Mouse (Mus musculus) thymus, adult 2 months (tissue): Measurements from ENCODE around the gene Aktip. TPM values are rescaled to one million over a fixed set of nuclear protein-coding genes. Genes with fewer than 3 reads are reported as not detected.

Experiments
- DNase-seq: peaks from one replicate; pipeline ENCODE4 v3.0.0; 2021
- H3K27ac ChIP-seq: fragments of 200-500 bp; 2 replicates; pipeline ENCODE4 v1.5.1; 2012; ENCODE audit warnings: low read length, control low read depth; ENCODE audit not compliant: control insufficient read depth, insufficient read depth
- H3K27me3 ChIP-seq: fragments of 200-500 bp; 2 replicates; pipeline ENCODE4 v1.6.1; 2012; ENCODE audit warnings: mild to moderate bottlenecking, low read length, moderate library complexity, mixed read lengths; ENCODE audit not compliant: control insufficient read depth, insufficient read depth
- H3K36me3 ChIP-seq: fragments of 200-500 bp; 2 replicates; pipeline ENCODE4 v1.6.1; 2012; ENCODE audit warnings: mild to moderate bottlenecking, low read length, moderate library complexity; ENCODE audit not compliant: control insufficient read depth, insufficient read depth
- H3K4me1 ChIP-seq: fragments of 200-500 bp; replicated peaks from 2 replicates; pipeline ENCODE4 v1.6.1; 2012; ENCODE audit warnings: low read length; ENCODE audit not compliant: control insufficient read depth, insufficient read depth
- H3K4me3 ChIP-seq: fragments of 200-500 bp; 2 replicates; pipeline ENCODE4 v1.5.1; 2012; ENCODE audit warnings: mild to moderate bottlenecking, low read length, control low read depth, moderate library complexity; ENCODE audit not compliant: control insufficient read depth, insufficient read depth
- CTCF ChIP-seq: fragments of 200-500 bp; IDR thresholded peaks from 2 replicates; pipeline ENCODE4 v1.5.1; 2012; ENCODE audit warnings: mild to moderate bottlenecking, control low read depth, low read length, moderate library complexity, borderline replicate concordance; ENCODE audit not compliant: control insufficient read depth, poor library complexity, insufficient read depth; ENCODE audit errors: extremely low read depth
- POLR2A ChIP-seq: fragments of 200-500 bp; IDR thresholded peaks from 2 replicates; pipeline ENCODE4 v1.6.1; 2012; ENCODE audit warnings: mild to moderate bottlenecking, low read length, control low read depth, moderate library complexity; ENCODE audit not compliant: control insufficient read depth, poor library complexity, insufficient read depth; ENCODE audit errors: extremely low read depth
- WGBS: fragments of 180-500 bp; shearing (Covaris S2); methylation state at CpG from one replicate; pipeline ENCODE4 v1.1.7; 2018; 5-methylcytosine and 5-hydroxymethylcytosine counted together
- polyA plus RNA-seq: library from polyadenylated mRNA; depleted of rRNA; stranded (reverse); fragments of >200 nt; gene quantifications from 2 replicates; pipeline ENCODE4 v1.2.3, GENCODE M21; 2012; rRNA removed

Aktip gene
- polyA plus RNA-seq, 1 experiment, result 25.0 TPM

- Histone ChIP-seq H3K4me3 (peak overlapping the region; percentile 93), H3K4me1 (peaks cover 17% of the 10 kb centered on the region), H3K27me3 (no peaks in the 10 kb centered on the region), H3K36me3 (peaks cover 1% of the 10 kb centered on the region; the same call in 1 of the 2 replicates), H3K27ac (peak overlapping the region; percentile 89)
- TF ChIP-seq POLR2A (peak; percentile 58; the same call in 1 of the 2 replicates), CTCF (no peak)
- peak; percentile 80 for DNase-seq
- WGBS, result under 1% methylated on average over 34 of the region's 34 CpGs
These were observed 129.4 kb downstream of the Aktip start for GRCm38 (mm10) chr8:91070275-91070859.

GRCm38 (mm10) chr8:91069834-91070233 lies 129.9 kb downstream of the Aktip start, which contains the start of gene Rbl2:
Rbl2 (plus strand) TSS chr8:91070057.
- under 1% methylated on average over 25 of the region's 25 CpGs for WGBS
- peak; percentile 98 for DNase-seq

GRCm38 (mm10) chr8:91069407-91069806 lies 130.4 kb downstream of the Aktip start:
- DNase-seq, result peak; percentile 27
- no peak for TF ChIP-seq CTCF
- no peak for TF ChIP-seq POLR2A
- Histone ChIP-seq H3K27me3 (no peaks in the 10 kb centered on the region), H3K27ac (no peak overlapping the region), H3K4me3 (no peak overlapping the region), H3K36me3 (no peaks in the 10 kb centered on the region), H3K4me1 (peaks cover 17% of the 10 kb centered on the region)
- 30% methylated on average over 10 of the region's 10 CpGs for WGBS

More at GRCm38 (mm10) chr8:91069834-91070233, 129.9 kb downstream of the Aktip start, which contains the start of gene Rbl2:
- Histone ChIP-seq H3K4me1 (peaks cover 17% of the 10 kb centered on the region), H3K4me3 (peak within 1 kb of the TSS; percentile 93), H3K27me3 (no peaks in the 10 kb centered on the region), H3K27ac (peak within 1 kb of the TSS; percentile 89), H3K36me3 (no peaks in the 10 kb centered on the region)
- TF ChIP-seq POLR2A (peak; percentile 52; the same call in 1 of the 2 replicates), CTCF (0 out of 2 replicates have a peak, but pooled peaks have one; percentile 23)

GRCm38 (mm10) chr8:91065179-91065578 lies 134.6 kb downstream of the Aktip start:
- Histone ChIP-seq H3K36me3 (no peaks in the 10 kb centered on the region), H3K4me1 (peaks cover 7% of the 10 kb centered on the region), H3K27ac (no peak overlapping the region), H3K4me3 (no peak overlapping the region), H3K27me3 (no peaks in the 10 kb centered on the region)
- no peak for DNase-seq
- TF ChIP-seq POLR2A, result no peak
- TF ChIP-seq CTCF, result no peak
- WGBS, result 15% methylated on average over 4 of the region's 4 CpGs

Other genes with a start within 250 kb of the Aktip start
- gene Rbl2, start 129.9 kb downstream of the Aktip start, polyA plus RNA-seq, result 51.6 and 52.9 TPM in 2 replicates
- 1.9 TPM in 2 replicates for gene Rpgrip1l, start 113.3 kb upstream of the Aktip start, polyA plus RNA-seq
- gene Fto, start 113.5 kb upstream of the Aktip start, polyA plus RNA-seq, result 29.9 and 34.7 TPM in 2 replicates